ENCODE assay signal across 10 mouse cellular contexts in genomic region chr11:103406551-103406950, GRCm38 (mm10). TPM values are rescaled to one million over a fixed set of nuclear protein-coding genes. Genes with fewer than 3 reads are reported as not detected.
DNase-seq lines count a peak whose midpoint lies in the region.
"Had no signal": no experiment of that assay in that cellular context is flagged by ENCODE, and none has a peak within 500 bp of the region (broad histone marks: within the 10 kb centered on the region; RNA-seq: fewer than 3 reads in every experiment).

No protein-coding gene starts in this region.

- DNase-seq in adrenal gland, postnatal 14 days: peak; percentile 65
- no peak for DNase-seq in adrenal gland, adult 18-20 months (ENCODE audit: low spot score in 2 of 2)
- peak; percentile 74 for DNase-seq in urinary bladder, postnatal 14 days (ENCODE audit: low spot score)
- DNase-seq in urinary bladder, postnatal 4 days (ENCODE audit: low spot score in 2 of 2): no peak
- DNase-seq in kidney, postnatal 36 days: peak; percentile 88 to 94
- DNase-seq in layer of hippocampus, postnatal 36 days: no peak
- DNase-seq in cerebellum, postnatal 4 days (ENCODE audit: low spot score in 2 of 2): no peak
- DNase-seq in frontal cortex, postnatal 10 days (ENCODE audit: low spot score in 2 of 2): no peak
- DNase-seq: B cell, adult 2 months; cerebellum, postnatal 36 days had no signal

RNA-seq across cellular contexts. Expression of gene Plekhm1, which starts 5.9 kb away (rescaled TPM):
- 17.4 and 19.6 TPM in 2 replicates for total RNA-seq in adrenal gland, postnatal 14 days (2021)
- total RNA-seq in adrenal gland, adult 18-20 months (2021): 10 to 100 TPM; 21.3 to 22.2 TPM
- 10 to 100 TPM; 18.8 to 20.6 TPM for total RNA-seq in layer of hippocampus, postnatal 36 days (2021)

RNA-seq across cellular contexts. Expression of gene Arhgap27, which starts 43.1 kb away (rescaled TPM):
- total RNA-seq in adrenal gland, postnatal 14 days (2021): 19.3 and 31.5 TPM in 2 replicates
- total RNA-seq in adrenal gland, adult 18-20 months (2021): 10 to 100 TPM; 12.4 to 13.1 TPM
- total RNA-seq in layer of hippocampus, postnatal 36 days (2021): 1 to 10 TPM; 7.9 to 9.6 TPM

Comparison
In these comparisons a context has a peak if more than half of its experiments do, and no peak if none do; other contexts are left out.
1. DNase-seq: peak in adrenal gland, postnatal 14 days (single experiment), urinary bladder, postnatal 14 days (single experiment) and kidney, postnatal 36 days (2 of 2); none in adrenal gland, adult 18-20 months (0 of 2), urinary bladder, postnatal 4 days (0 of 2), layer of hippocampus, postnatal 36 days (0 of 2), cerebellum, postnatal 4 days (0 of 2) and frontal cortex, postnatal 10 days (0 of 2).